Comparison of ENCODE assay signal across 8 mouse cellular contexts in the genomic region with DNA sequence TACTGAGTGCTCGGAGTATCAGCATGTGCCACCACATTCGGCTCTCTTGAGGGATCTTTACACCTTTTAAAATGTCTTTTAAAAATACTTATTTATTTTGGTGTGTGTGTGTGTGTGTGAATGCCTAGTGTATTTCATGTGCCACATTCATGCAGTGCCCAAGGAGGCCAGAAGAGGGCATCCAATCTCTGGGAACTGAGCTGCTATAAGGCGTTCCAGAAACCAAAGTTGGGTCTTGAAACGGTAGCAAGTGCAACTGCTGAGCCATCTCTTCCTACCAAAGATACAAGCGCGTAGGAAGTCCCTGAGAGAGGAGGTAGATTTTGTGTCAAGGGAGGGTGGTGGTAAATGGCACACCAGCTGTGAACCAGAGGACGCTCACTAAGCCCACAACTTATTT. TPM values are rescaled to one million over a fixed set of nuclear protein-coding genes. Genes with fewer than 3 reads are reported as not detected.
A peak's percentile ranks its signal among the peaks of the same experiment; 100 is the strongest.
DNase-seq lines count a peak whose midpoint lies in the region; ATAC-seq and TF ChIP-seq lines count a peak whose summit lies in the region.

No protein-coding gene starts in this region.

- no peaks in the 10 kb centered on the region for H3K9me3 ChIP-seq in intestine, embryonic 14.5 days (ENCODE audit: control insufficient read depth, low read length)
- H3K9me3 ChIP-seq in intestine, embryonic 15.5 days, result no peaks in the 10 kb centered on the region
- H3K9me3 ChIP-seq in G1E (replicated peaks), result no peaks in the 10 kb centered on the region

- intact Hi-C loops in heart, postnatal 14 days (cut with DNase I), result loop anchor here (5.0 kb wide), 1 partner anchor 115 kb away; no protein-coding TSS in a partner anchor
- intact Hi-C loops in left cerebral cortex, postnatal 4 days (cut with DNase I), result no loop called here

- H3K9ac ChIP-seq in intestine, embryonic 14.5 days (ENCODE audit: low read length), result no peak overlapping the region
- no peak overlapping the region for H3K9ac ChIP-seq in intestine, embryonic 15.5 days

- no peak for ATAC-seq in intestine, embryonic 14.5 days (replicated peaks; ENCODE audit: low FRiP score, low TSS enrichment, low read depth)
- ATAC-seq in intestine, embryonic 15.5 days, result no peak
- ATAC-seq in G1E (ENCODE audit: extremely low read depth, insufficient number of reproducible peaks, low FRiP score, poor library complexity, severe bottlenecking), result peak; percentile 37; the same call in 1 of the 2 replicates
- peak; percentile 44 for ATAC-seq in monocyte, adult 5-6 weeks (replicated peaks; ENCODE audit: insufficient number of reproducible peaks, low FRiP score, low TSS enrichment, poor library complexity, severe bottlenecking)

- 73% methylated on average over 7 of the region's 7 CpGs for WGBS in intestine, embryonic 14.5 days
- 65% methylated on average over 7 of the region's 7 CpGs for WGBS in intestine, embryonic 15.5 days

- H3K27me3 ChIP-seq in intestine, embryonic 14.5 days (replicated peaks; ENCODE audit: control insufficient read depth, insufficient read depth, low read length), result no peaks in the 10 kb centered on the region
- no peaks in the 10 kb centered on the region for H3K27me3 ChIP-seq in intestine, embryonic 15.5 days (replicated peaks)
- H3K27me3 ChIP-seq in G1E (ENCODE audit: insufficient read depth, low read length), result no peaks in the 10 kb centered on the region

- H3K4me3 ChIP-seq in intestine, embryonic 14.5 days (ENCODE audit: low read depth, low read length), result no peak overlapping the region
- no peak overlapping the region for H3K4me3 ChIP-seq in intestine, embryonic 15.5 days (replicated peaks)
- no peak overlapping the region for H3K4me3 ChIP-seq in G1E (ENCODE audit: low read depth, low read length)

- H3K27ac ChIP-seq in intestine, embryonic 14.5 days (ENCODE audit: low read depth), result no peak overlapping the region
- no peak overlapping the region for H3K27ac ChIP-seq in intestine, embryonic 15.5 days

- peak; percentile 61 for TF ChIP-seq CTCF in G1E (IDR thresholded peaks at IDR 0.05; ENCODE audit: low read depth, low read length)

- H3K4me1 ChIP-seq in intestine, embryonic 14.5 days (replicated peaks; ENCODE audit: control insufficient read depth, insufficient read depth, low read length), result no peaks in the 10 kb centered on the region; the same call in 1 of the 2 replicates
- H3K4me1 ChIP-seq in intestine, embryonic 15.5 days (replicated peaks), result no peaks in the 10 kb centered on the region
- H3K4me1 ChIP-seq in G1E (ENCODE audit: insufficient read depth, low read depth, low read length), result peaks cover 36% of the 10 kb centered on the region

- peak; percentile 72 for DNase-seq in intestine, embryonic 14.5 days (ENCODE audit: low spot score)
- peak; percentile 29 for DNase-seq in G1E (ENCODE audit: low spot score)
- peak; percentile 73 to 78 for DNase-seq in cerebellum, postnatal 10 days
- peak; percentile 60 to 77 for DNase-seq in heart, postnatal 14 days
- peak; percentile 49 for DNase-seq in left cerebral cortex, postnatal 4 days
- peak; percentile 84 for DNase-seq in thymus, postnatal 0 days (ENCODE audit: low spot score)

- H3K4me2 ChIP-seq in intestine, embryonic 14.5 days (ENCODE audit: low read length), result no peak overlapping the region
- no peak overlapping the region for H3K4me2 ChIP-seq in intestine, embryonic 15.5 days (replicated peaks)

- H3K36me3 ChIP-seq in intestine, embryonic 14.5 days (ENCODE audit: control insufficient read depth, insufficient read depth, low read length), result no peaks in the 10 kb centered on the region
- no peaks in the 10 kb centered on the region for H3K36me3 ChIP-seq in intestine, embryonic 15.5 days
- H3K36me3 ChIP-seq in G1E (replicated peaks), result no peaks in the 10 kb centered on the region

RNA-seq across cellular contexts. Expression of a gene that starts 57.2 kb away (rescaled TPM):
- 6.2 and 6.7 TPM in 2 replicates for polyA plus RNA-seq in intestine, embryonic 14.5 days (2014; fragmentation: Nextera tagmentation; extraction: Ambion mirVana)
- polyA plus RNA-seq in intestine, embryonic 15.5 days (2015; fragmentation: Nextera tagmentation; extraction: Ambion mirVana), result 4.8 and 5.4 TPM in 2 replicates
- total RNA-seq in G1E (2014; fragmentation: Nextera tagmentation) (69.9 and 70.9 TPM in 2 replicates), G1E (2017) (449 and 517 TPM in 2 replicates)
- polyA plus RNA-seq in G1E (2012), result 7.2 and 8.4 TPM in 2 replicates
- 10 to 100 TPM; 68.2 to 78.9 TPM for total RNA-seq in heart, postnatal 14 days (2021)
- 10 to 100 TPM; 72.4 to 74.7 TPM for total RNA-seq in left cerebral cortex, postnatal 4 days (2021)
- total RNA-seq in monocyte, adult 5-6 weeks (2017), result 103 to 127 TPM (median 111 TPM) in 3 replicates
- 28.1 and 35.3 TPM in 2 replicates for polyA plus RNA-seq in thymus, postnatal 0 days (2015; fragmentation: Nextera tagmentation; extraction: Ambion mirVana)

Comparison
In these comparisons a context has a peak if more than half of its experiments do, and no peak if none do; other contexts are left out.
1. ATAC-seq: peak in G1E (single experiment) and monocyte, adult 5-6 weeks (single experiment); none in intestine, embryonic 14.5 days (single experiment) and intestine, embryonic 15.5 days (single experiment).
2. DNase-seq: peak in every context shown above with its lines; median percentile 84 in thymus, postnatal 0 days; 76 in cerebellum, postnatal 10 days; 72 in intestine, embryonic 14.5 days; 68 in heart, postnatal 14 days; 49 in left cerebral cortex, postnatal 4 days; 29 in G1E.